Mouse (Mus musculus): ENCODE results near the gene Myo19. TPM values are rescaled to one million over a fixed set of nuclear protein-coding genes. Genes with fewer than 3 reads are reported as not detected.

Myo19 gene
- polyA plus RNA-seq (2012; ENCODE audit: low replicate concordance), result 44.0 and 68.6 TPM in 2 replicates

DNA sequence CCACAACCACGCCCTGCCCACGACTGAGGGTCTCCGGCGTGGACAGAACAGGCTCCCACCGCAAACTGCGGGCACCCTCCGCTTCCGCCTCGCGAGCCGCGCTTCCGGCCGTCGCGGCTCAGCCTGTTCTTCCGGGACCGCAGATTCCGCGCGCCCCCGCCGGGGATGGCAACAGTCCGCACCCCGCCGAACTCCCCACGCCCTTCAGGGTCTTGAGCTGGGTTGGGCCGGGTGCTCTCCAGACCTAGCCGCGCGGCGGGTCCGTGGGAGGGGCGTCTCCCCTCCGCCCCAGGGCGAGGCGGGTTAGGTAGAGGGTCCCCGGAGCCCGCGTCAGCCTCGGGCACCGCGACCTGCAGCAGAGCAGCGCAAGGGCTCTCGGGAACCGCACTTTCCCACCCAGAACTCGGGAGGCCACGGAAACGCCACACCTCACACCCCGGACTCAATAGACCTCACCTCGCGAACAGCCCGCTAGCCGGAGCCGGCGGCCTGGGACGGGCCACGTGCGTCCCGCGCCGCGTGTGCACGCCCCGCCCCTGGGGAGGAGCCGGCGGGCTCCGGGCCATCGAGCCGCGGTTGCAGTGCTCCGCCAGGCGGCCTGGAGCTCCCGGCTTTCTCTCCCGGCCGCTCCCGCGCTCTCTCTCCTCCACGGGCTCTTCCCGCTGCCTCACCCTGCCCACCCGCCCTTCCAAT is at the start of gene Myo19, which contains the start of gene Pigw:
TSS of gene Myo19 (plus strand) at position 377 of the 693 bp plus-strand sequence.
TSS of gene Pigw (minus strand) at position 514 of the 693 bp plus-strand sequence.

DNA sequence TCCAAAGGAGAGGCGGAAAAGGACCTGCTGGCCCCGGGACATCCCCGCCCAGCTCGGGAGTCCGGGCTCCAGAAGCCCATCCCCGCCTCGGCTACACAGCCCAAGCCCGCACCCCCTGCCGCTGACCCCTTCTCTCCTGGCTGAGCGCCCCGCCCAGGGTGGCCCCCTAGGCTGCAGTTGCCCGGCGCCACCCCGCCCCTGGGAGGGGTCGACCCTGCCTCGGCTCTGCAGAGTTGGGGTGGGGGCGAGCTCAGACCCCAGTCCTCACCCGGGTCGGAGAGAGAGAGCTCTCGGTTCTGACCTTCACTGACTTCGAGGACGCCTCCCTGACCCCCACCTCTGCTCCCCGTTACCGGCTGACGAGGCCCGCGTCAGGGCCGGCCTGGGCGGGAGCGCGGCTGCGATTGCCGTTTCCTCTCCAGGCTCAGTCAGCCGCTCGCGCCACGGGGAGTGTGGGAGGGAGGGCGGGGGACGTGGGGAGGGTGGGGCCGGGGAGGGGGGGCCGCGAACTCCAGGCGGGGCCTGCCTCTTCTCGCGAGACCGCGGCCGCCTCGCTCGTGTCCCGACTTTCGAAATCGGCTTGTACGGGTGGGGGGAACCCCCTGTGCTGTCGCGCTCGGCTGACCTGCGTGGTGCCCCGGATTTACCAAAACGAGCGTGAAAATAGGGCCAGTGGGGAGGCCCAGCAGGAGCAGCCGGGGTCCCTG is 9.5 kb upstream of the Myo19 start, which contains the start of gene Ggnbp2:
TSS of gene Ggnbp2 (minus strand) at position 481 of the 707 bp plus-strand sequence.

DNA sequence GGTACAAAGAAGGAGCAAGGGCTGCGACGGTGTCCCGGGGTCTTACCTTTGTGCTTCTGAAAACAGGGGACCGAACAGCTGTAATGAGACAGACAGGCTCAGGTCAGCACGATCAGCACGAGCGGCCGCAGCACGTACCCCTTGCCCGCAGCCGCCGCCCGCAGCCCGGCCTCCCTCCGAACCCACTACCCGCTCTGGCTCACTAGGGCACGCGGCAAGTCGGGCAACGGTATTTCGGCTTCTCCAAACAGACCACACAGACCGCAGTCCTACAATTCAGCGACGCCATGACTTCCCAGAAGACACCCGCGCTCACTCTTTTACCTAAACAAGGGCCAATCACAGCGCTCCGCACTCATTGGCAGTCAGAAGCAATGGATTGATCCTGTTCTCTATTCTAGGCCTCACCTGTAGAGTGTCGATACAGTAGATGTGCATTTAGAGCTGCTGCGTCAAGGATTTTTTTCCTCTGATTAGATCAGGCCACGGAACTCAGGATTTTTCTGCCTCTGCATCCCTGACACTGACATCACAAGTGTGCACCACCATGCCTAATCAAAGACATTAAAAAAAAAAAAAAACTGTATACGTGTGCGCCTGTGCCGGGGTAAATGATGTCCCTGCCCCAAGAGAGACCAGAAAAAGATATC is 36.2 kb downstream of the Myo19 start, which contains the start of gene Znhit3:
TSS of gene Znhit3 (minus strand) at position 314 of the 650 bp plus-strand sequence.

DNA sequence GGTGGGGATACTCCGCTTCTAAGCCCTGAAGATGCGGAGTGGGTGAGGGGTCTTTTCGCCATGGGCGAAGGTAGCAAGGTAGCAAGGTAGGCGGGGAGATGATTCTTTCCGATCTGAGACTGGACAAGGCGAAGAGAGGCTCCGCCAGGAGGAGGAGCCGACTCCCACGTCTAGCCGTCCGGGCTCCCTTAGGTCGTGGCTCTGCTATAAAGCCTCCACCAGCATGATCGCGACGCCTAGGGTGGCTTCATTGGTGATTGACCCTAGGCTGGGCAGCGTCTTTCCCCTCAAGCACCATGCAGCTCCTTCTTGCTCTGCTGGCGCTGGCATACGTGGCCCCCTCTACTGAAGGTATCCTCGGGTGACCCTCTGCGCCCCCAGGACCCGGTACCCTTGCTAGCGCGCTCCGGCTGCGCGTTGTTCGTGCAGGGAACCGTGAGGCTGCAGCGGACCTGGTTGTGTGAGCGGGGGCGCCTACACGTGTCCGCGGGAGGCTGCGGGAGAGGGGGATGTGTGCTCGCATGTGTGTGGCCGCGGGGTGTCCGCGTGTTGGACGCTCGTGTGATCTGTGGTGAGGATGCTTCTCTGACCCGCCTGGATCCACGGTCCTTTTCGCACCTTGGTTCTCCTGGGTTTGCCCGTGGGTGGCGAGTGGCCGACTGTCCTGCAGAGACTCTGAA is 77.8 kb downstream of the Myo19 start, which contains the start of gene Car4:
TSS of gene Car4 (plus strand) at position 196 of the 680 bp plus-strand sequence.

Other genes with a start within 250 kb of the Myo19 start
- 12.9 and 14.9 TPM in 2 replicates for gene Mrm1, start 60.6 kb upstream of the Myo19 start, polyA plus RNA-seq (2012; ENCODE audit: low replicate concordance)
- 52.3 and 69.2 TPM in 2 replicates for gene Dhrs11, start 51.2 kb upstream of the Myo19 start, polyA plus RNA-seq (2012; ENCODE audit: low replicate concordance)
- 46.3 and 57.5 TPM in 2 replicates for gene Ggnbp2, start 9.3 kb upstream of the Myo19 start, polyA plus RNA-seq (2012; ENCODE audit: low replicate concordance)
- gene Pigw, start 137 bp downstream of the Myo19 start, polyA plus RNA-seq (2012; ENCODE audit: low replicate concordance), result 1.3 and 7.1 TPM in 2 replicates
- gene Znhit3, start 36.2 kb downstream of the Myo19 start, polyA plus RNA-seq (2012; ENCODE audit: low replicate concordance), result 0.89 and 3.2 TPM in 2 replicates
- 0.43 TPM in 1 of 2 replicates, not detected in the other for gene Car4, start 77.6 kb downstream of the Myo19 start, polyA plus RNA-seq (2012; ENCODE audit: low replicate concordance)